Mouse (Mus musculus) neutrophil, adult 5-6 weeks (primary cell): ENCODE data around the gene Dnajc11. TPM values are rescaled to one million over a fixed set of nuclear protein-coding genes. Genes with fewer than 3 reads are reported as not detected.

Experiments used
- ATAC-seq: fragments of 151-379, 151-347 bp; 2 replicates; pipeline ENCODE4 v1.8.0; 2017; ENCODE audit warnings: mild to moderate bottlenecking, moderate TSS enrichment; ENCODE audit not compliant: insufficient number of reproducible peaks, poor library complexity, low FRiP score, severe bottlenecking; ENCODE audit errors: extremely low read depth
- total RNA-seq: library from RNA; stranded (forward); fragments of 200-1000 nt; gene quantifications from 2 replicates; pipeline ENCODE4 v1.2.3, GENCODE M21; 2017

Dnajc11 gene
- total RNA-seq, 1 experiment from 2014 or later = 55.7 TPM

- ATAC-seq = peak; percentile 56; the same call in 1 of the 2 replicates
Observed at GRCm38 (mm10) chr4:151919900-151920643, 13.4 kb upstream of the Dnajc11 start.

- no peak for ATAC-seq
Observed at GRCm38 (mm10) chr4:151922124-151922523, 11.4 kb upstream of the Dnajc11 start.

- no peak for ATAC-seq
Observed at GRCm38 (mm10) chr4:151932576-151933504, 651 bp upstream of the Dnajc11 start.

- no peak for ATAC-seq
Observed at GRCm38 (mm10) chr4:151934215-151934572, 703 bp downstream of the Dnajc11 start.

- no peak for ATAC-seq
Observed at GRCm38 (mm10) chr4:151937441-151937840, 4.0 kb downstream of the Dnajc11 start.

- ATAC-seq = no peak
Observed at GRCm38 (mm10) chr4:151938089-151938488, 4.6 kb downstream of the Dnajc11 start.

GRCm38 (mm10) chr4:151946211-151946610 lies 12.7 kb downstream of the Dnajc11 start:
- ATAC-seq = no peak

- ATAC-seq = no peak
Observed at GRCm38 (mm10) chr4:151948497-151949471, 15.3 kb downstream of the Dnajc11 start.

GRCm38 (mm10) chr4:151953209-151953608 lies 19.7 kb downstream of the Dnajc11 start:
- ATAC-seq = no peak

GRCm38 (mm10) chr4:151955791-151956190 lies 22.3 kb downstream of the Dnajc11 start:
- no peak for ATAC-seq

GRCm38 (mm10) chr4:151957584-151958315 lies 24.3 kb downstream of the Dnajc11 start:
- ATAC-seq = no peak

- no peak for ATAC-seq
Observed at GRCm38 (mm10) chr4:151959849-151960512, 26.5 kb downstream of the Dnajc11 start.

GRCm38 (mm10) chr4:151960513-151960854 lies 27.0 kb downstream of the Dnajc11 start:
- ATAC-seq = no peak

- ATAC-seq = no peak
Observed at GRCm38 (mm10) chr4:151962817-151963216, 29.3 kb downstream of the Dnajc11 start.

GRCm38 (mm10) chr4:151968204-151968921 lies 34.9 kb downstream of the Dnajc11 start:
- no peak for ATAC-seq

- ATAC-seq = 0 out of 2 replicates have a peak, but pooled peaks have one; percentile 25
Observed at GRCm38 (mm10) chr4:151972221-151972967, 38.9 kb downstream of the Dnajc11 start.

GRCm38 (mm10) chr4:151975441-151975840 lies 42.0 kb downstream of the Dnajc11 start:
- no peak for ATAC-seq
